In genomic region chr9:40991511-40991910, GRCm38 (mm10) we compare ENCODE assay signal across 21 mouse cellular contexts. TPM values are rescaled to one million over a fixed set of nuclear protein-coding genes. Genes with fewer than 3 reads are reported as not detected.
"Had no signal": no experiment of that assay in that cellular context is flagged by ENCODE, and none has a peak within 500 bp of the region (broad histone marks: within the 10 kb centered on the region; RNA-seq: fewer than 3 reads in every experiment).

No protein-coding gene starts in this region.

- H3K4me3 ChIP-seq: limb, embryonic 12.5 days; liver, embryonic 12.5 days; liver, embryonic 15.5 days; lung, embryonic 15.5 days; megakaryocyte, embryonic 14.5 days; midbrain, embryonic 15.5 days; stomach, embryonic 15.5 days had no signal

- DNase-seq: kidney, adult 2 months; kidney, postnatal 25 days; liver; lung, adult 18-20 months; lung, postnatal 10 days; lung, postnatal 36 days; right cerebral cortex, postnatal 25 days; spleen, adult 18-20 months; thymus, postnatal 36 days had no signal

- H3K27ac ChIP-seq: kidney, postnatal 0 days; limb, embryonic 12.5 days; liver, embryonic 12.5 days; liver, embryonic 15.5 days; lung, embryonic 15.5 days; midbrain, embryonic 15.5 days; stomach, embryonic 15.5 days had no signal

- H3K9me3 ChIP-seq: limb, embryonic 12.5 days; liver, embryonic 12.5 days; liver, embryonic 15.5 days; lung, embryonic 15.5 days; megakaryocyte, embryonic 14.5 days; midbrain, embryonic 15.5 days; stomach, embryonic 15.5 days had no signal

- H3K36me3 ChIP-seq: limb, embryonic 12.5 days; liver, embryonic 12.5 days; liver, embryonic 15.5 days; lung, embryonic 15.5 days; midbrain, embryonic 15.5 days; stomach, embryonic 15.5 days had no signal

- H3K4me1 ChIP-seq: liver, embryonic 12.5 days; liver, embryonic 15.5 days; lung, embryonic 15.5 days; stomach, embryonic 15.5 days had no signal

- H3K27me3 ChIP-seq: limb, embryonic 12.5 days; liver, embryonic 15.5 days; lung, embryonic 15.5 days; midbrain, embryonic 15.5 days; stomach, embryonic 15.5 days had no signal

RNA-seq across cellular contexts. Expression of gene Crtam, which starts 12.9 kb away (rescaled TPM):
- total RNA-seq: layer of hippocampus, adult 8-10 months; layer of hippocampus, postnatal 14 days had no signal
- polyA plus RNA-seq: liver, embryonic 15.5 days; lung, embryonic 15.5 days; stomach, embryonic 15.5 days had no signal

RNA-seq across cellular contexts. Expression of gene Jhy, which starts 27.6 kb away (rescaled TPM):
- polyA plus RNA-seq: large intestine, adult 2 months; limb, embryonic 12.5 days; liver, embryonic 15.5 days; urinary bladder, adult 2 months had no signal
